Mouse (Mus musculus) spleen, postnatal 36 days (tissue): ENCODE measurements around the gene Zbtb16.

Source experiments
- DNase-seq, 2 experiments: peaks; one replicate each; pipeline ENCODE4 v3.0.0; 2022; ENCODE audit warnings: low spot score in 2 of 2, mixed read lengths in 1 of 2

The Zbtb16 gene

GRCm38 (mm10) chr9:48604939-48605598 lies 231.0 kb downstream of the Zbtb16 start, which contains the start of gene Nnmt:
Gene Nnmt (minus strand): TSS chr9:48605153.
- no peak for DNase-seq
